Mouse (Mus musculus) embryonic facial prominence, embryonic 14.5 days (tissue): ENCODE results near the gene Tor1a. TPM values are rescaled to one million over a fixed set of nuclear protein-coding genes. Genes with fewer than 3 reads are reported as not detected.
A peak's percentile ranks its signal among the peaks of the same experiment; 100 is the strongest.

ENCODE experiments used
- ATAC-seq: fragments of 200-750 bp; cut with Nextera tagmentation; 2 replicates; pipeline ENCODE4 v1.8.0; 2017; ENCODE audit warnings: low read depth, moderate number of reproducible peaks, moderate TSS enrichment
- DNase-seq: peaks from one replicate; pipeline ENCODE4 v3.0.0-alpha.2; 2015; ENCODE audit warnings: low spot score
- H3K27ac ChIP-seq: fragments of 300-500 bp; sonication (generic); replicated peaks from 2 replicates; pipeline ENCODE4 v1.5.1; 2014; ENCODE audit warnings: low read depth, mild to moderate bottlenecking, low read length, moderate library complexity
- H3K27me3 ChIP-seq: fragments of 300-500 bp; sonication (generic); replicated peaks from 2 replicates; pipeline ENCODE4 v1.6.1; 2014; ENCODE audit warnings: low read length; ENCODE audit not compliant: control insufficient read depth, insufficient read depth
- H3K36me3 ChIP-seq: fragments of 300-500 bp; sonication (generic); 2 replicates; pipeline ENCODE4 v1.6.1; 2014; ENCODE audit warnings: low read length, mixed read lengths; ENCODE audit not compliant: control insufficient read depth, insufficient read depth
- H3K4me1 ChIP-seq: fragments of 300-500 bp; sonication (generic); 2 replicates; pipeline ENCODE4 v1.6.1; 2014; ENCODE audit warnings: antibody characterized with exemption, low read length; ENCODE audit not compliant: control insufficient read depth, insufficient read depth
- H3K4me2 ChIP-seq: fragments of 300-500 bp; sonication (generic); 2 replicates; pipeline ENCODE4 v1.6.1; 2014; ENCODE audit warnings: low read depth, mild to moderate bottlenecking, low read length, moderate library complexity, mixed read lengths
- H3K4me3 ChIP-seq: fragments of 300-500 bp; sonication (generic); 2 replicates; pipeline ENCODE4 v1.5.1; 2014; ENCODE audit warnings: low read depth, mild to moderate bottlenecking, low read length
- H3K9ac ChIP-seq: fragments of 300-500 bp; sonication (generic); 2 replicates; pipeline ENCODE4 v1.6.1; 2014; ENCODE audit warnings: low read depth, mild to moderate bottlenecking, low read length, moderate library complexity, mixed read lengths
- H3K9me3 ChIP-seq: fragments of 300-500 bp; sonication (generic); 2 replicates; pipeline ENCODE4 v1.6.1; 2016; ENCODE audit warnings: low read length; ENCODE audit not compliant: control insufficient read depth
- WGBS: fragments of 180-500 bp; shearing (Covaris S2); extraction: QIAGEN DNeasy Blood & Tissue Kit; methylation state at CpG from one replicate; pipeline ENCODE4 v1.1.7; 2014; 5-methylcytosine and 5-hydroxymethylcytosine counted together
- polyA plus RNA-seq: library from polyadenylated mRNA; unstranded; fragments of >200 nt; fragmentation: Nextera tagmentation; extraction: Ambion mirVana; gene quantifications from 2 replicates; pipeline ENCODE4 v1.2.1, GENCODE M21; 2014

The Tor1a gene
- polyA plus RNA-seq, 1 experiment from 2014 or later: 68.8 TPM

DNA sequence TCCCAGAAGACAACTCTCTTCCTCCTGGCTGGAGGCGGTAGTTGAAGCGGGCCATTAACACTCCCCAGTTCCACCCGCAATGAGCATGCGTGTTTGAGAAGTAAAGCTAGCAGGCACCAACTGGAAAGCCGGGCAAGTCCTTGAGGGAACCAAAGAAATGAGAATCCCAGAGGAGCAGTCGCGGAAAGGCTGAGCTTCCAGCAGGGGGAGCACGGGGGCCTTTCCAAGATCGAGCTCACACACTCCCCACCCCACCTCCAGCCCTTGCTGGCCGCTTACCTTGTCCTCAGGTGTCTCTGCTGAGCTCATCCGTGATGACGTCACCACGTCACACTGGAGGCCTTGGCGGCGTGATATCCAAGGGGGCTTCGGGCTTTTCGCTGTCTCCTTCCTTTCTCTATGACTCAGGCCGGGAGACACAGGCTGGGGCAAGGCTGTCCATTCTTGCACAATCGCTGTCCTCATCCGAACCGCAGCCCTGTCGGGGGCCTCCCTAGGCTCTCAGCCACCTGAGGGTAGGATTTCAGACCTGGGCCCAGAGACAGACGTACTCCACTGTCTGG is 38.2 kb downstream of the Tor1a start, which contains the start of gene Ptges:
Gene Ptges, minus strand, starts transcription at position 381 of the 563 bp plus-strand sequence.
- ATAC-seq: peak; percentile 76
- 0 out of 2 replicates have a peak within 1 kb of the TSS, but pooled peaks have one; percentile 15 for H3K27ac ChIP-seq

DNA sequence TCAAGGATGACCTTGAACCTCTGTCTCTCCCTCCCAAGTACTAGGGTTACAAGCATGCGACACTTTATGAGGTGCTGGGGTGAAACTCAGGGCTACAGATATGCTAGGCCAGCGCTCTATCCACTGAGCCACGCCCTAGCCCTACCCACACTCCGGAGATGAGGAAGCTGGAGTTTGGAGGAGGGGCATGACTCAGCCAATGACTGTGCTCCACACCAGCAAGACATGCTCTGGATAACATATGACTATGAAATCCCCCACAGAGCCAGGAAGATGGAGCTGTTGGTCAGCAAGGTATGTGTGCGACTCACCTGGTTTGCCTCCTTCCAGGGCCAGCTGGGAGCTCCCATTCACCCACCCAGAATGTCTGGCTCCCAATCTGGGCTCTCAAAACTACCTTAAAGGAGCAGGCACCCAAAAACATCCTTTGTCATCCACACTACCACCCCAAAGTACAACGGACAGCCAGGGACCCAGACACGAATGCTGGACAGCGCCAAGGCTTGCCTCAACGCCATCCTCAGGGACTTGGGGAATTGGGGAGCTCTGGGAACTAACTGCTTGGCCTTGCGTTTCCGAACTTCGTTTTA is 38.7 kb downstream of the Tor1a start:
- ATAC-seq: no peak
- Histone ChIP-seq H3K4me3 (peak overlapping the region; percentile 36; the same call in 1 of the 2 replicates), H3K27ac (0 out of 2 replicates have a peak overlapping the region, but pooled peaks have one; percentile 15), H3K9me3 (no peaks in the 10 kb centered on the region), H3K4me1 (peaks cover 14% of the 10 kb centered on the region), H3K27me3 (no peaks in the 10 kb centered on the region), H3K9ac (peak overlapping the region; percentile 46; the same call in 1 of the 2 replicates), H3K4me2 (peak overlapping the region; percentile 63), H3K36me3 (no peaks in the 10 kb centered on the region)
- WGBS: 28% methylated on average over 12 of the region's 12 CpGs
- DNase-seq: no peak

More for the DNA sequence above, 38.2 kb downstream of the Tor1a start, which contains the start of gene Ptges:
- 6% methylated on average over 17 of the region's 23 CpGs for WGBS
- H3K27me3 ChIP-seq: no peaks in the 10 kb centered on the region
- H3K36me3 ChIP-seq: no peaks in the 10 kb centered on the region
- no peaks in the 10 kb centered on the region for H3K9me3 ChIP-seq
- H3K4me2 ChIP-seq: peak within 1 kb of the TSS; percentile 63
- peak; percentile 86 for DNase-seq
- H3K4me1 ChIP-seq: peaks cover 14% of the 10 kb centered on the region
- H3K4me3 ChIP-seq: peak within 1 kb of the TSS; percentile 36
- H3K9ac ChIP-seq: peak within 1 kb of the TSS; percentile 46

GRCm38 (mm10) chr2:30927844-30928628 is 39.7 kb downstream of the Tor1a start:
- Histone ChIP-seq H3K4me3 (no peak overlapping the region), H3K9ac (no peak overlapping the region), H3K27me3 (no peaks in the 10 kb centered on the region), H3K36me3 (no peaks in the 10 kb centered on the region), H3K4me1 (peaks cover 14% of the 10 kb centered on the region), H3K4me2 (no peak overlapping the region), H3K9me3 (no peaks in the 10 kb centered on the region), H3K27ac (no peak overlapping the region)
- DNase-seq (peak; percentile 90), ATAC-seq (peak; percentile 66)
- WGBS: 17% methylated on average over 14 of the region's 14 CpGs

GRCm38 (mm10) chr2:30927151-30927781 is 40.5 kb downstream of the Tor1a start:
- Histone ChIP-seq H3K4me2 (no peak overlapping the region), H3K9ac (no peak overlapping the region), H3K36me3 (no peaks in the 10 kb centered on the region), H3K4me3 (no peak overlapping the region), H3K4me1 (peaks cover 14% of the 10 kb centered on the region), H3K27ac (no peak overlapping the region), H3K9me3 (no peaks in the 10 kb centered on the region), H3K27me3 (no peaks in the 10 kb centered on the region)
- WGBS: 46% methylated on average over 9 of the region's 9 CpGs
- DNase-seq (no peak), ATAC-seq (no peak)

- no peaks in the 10 kb centered on the region for H3K27me3 ChIP-seq
- DNase-seq (no peak), ATAC-seq (no peak)
- no peak overlapping the region for H3K9ac ChIP-seq
- 66% methylated on average over 4 of the region's 4 CpGs for WGBS
- H3K4me2 ChIP-seq: no peak overlapping the region
- no peak overlapping the region for H3K4me3 ChIP-seq
- peaks cover 14% of the 10 kb centered on the region for H3K4me1 ChIP-seq
- H3K27ac ChIP-seq: no peak overlapping the region
- no peaks in the 10 kb centered on the region for H3K9me3 ChIP-seq
- H3K36me3 ChIP-seq: no peaks in the 10 kb centered on the region
Measured at GRCm38 (mm10) chr2:30926381-30926780, 41.4 kb downstream of the Tor1a start.

DNA sequence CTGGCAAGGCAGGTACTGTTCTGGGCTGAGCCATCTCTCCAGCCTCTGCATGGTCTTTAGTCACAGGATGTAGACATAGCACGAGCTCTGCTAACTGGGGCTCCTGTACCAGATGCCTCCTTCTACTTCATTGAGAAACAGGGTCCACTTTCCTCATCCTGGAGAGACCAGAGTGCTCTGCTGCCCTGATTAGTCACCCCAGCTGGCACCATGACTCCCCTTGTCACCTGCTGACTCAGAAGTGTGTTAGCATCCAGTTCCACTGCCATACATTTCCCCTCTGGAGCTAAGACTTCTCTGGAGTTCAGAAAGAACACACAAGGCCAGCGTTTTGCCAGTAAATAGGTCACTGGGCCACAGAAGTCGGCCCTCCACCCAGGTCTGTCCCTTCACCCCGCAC is 42.6 kb downstream of the Tor1a start:
- Histone ChIP-seq H3K4me1 (peaks cover 14% of the 10 kb centered on the region), H3K4me2 (no peak overlapping the region), H3K27me3 (no peaks in the 10 kb centered on the region), H3K27ac (no peak overlapping the region), H3K9ac (no peak overlapping the region), H3K9me3 (no peaks in the 10 kb centered on the region), H3K36me3 (no peaks in the 10 kb centered on the region), H3K4me3 (no peak overlapping the region)
- WGBS: 84% methylated on average over 4 of the region's 4 CpGs
- ATAC-seq (no peak), DNase-seq (no peak)

- DNase-seq: peak; percentile 63
- no peaks in the 10 kb centered on the region for H3K9me3 ChIP-seq
- peak; percentile 58; the same call in 1 of the 2 replicates for ATAC-seq
Measured at GRCm38 (mm10) chr2:30923099-30923498, 44.6 kb downstream of the Tor1a start.

DNA sequence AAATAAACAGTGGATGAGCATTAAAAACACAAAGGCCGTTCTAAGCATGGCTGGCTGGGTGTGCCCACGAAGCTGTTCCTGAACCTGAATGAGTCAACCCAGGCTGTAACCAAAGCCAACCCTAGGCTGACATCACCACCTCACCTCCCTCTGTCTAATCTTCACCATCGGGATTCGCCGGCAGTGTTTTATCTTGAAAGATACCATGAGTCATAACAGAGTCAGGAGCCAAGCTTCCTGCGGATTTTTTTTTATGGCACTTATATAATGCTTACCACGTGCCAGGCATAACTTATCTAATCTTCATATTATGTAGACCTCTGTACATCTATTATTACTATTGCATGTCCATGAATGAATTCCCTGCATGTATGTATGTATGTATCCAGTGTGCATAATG is 47.5 kb downstream of the Tor1a start:
- Histone ChIP-seq H3K9me3 (no peaks in the 10 kb centered on the region), H3K36me3 (no peaks in the 10 kb centered on the region), H3K9ac (no peak overlapping the region), H3K4me1 (no peaks in the 10 kb centered on the region; the same call in none of the 2 replicates), H3K4me3 (no peak overlapping the region), H3K27ac (no peak overlapping the region), H3K27me3 (no peaks in the 10 kb centered on the region), H3K4me2 (no peak overlapping the region)
- DNase-seq (no peak), ATAC-seq (no peak)
- 64% methylated on average over 7 of the region's 7 CpGs for WGBS

More at GRCm38 (mm10) chr2:30923099-30923498, 44.6 kb downstream of the Tor1a start:
- no peaks in the 10 kb centered on the region; the same call in 1 of the 2 replicates for H3K4me1 ChIP-seq
- no peaks in the 10 kb centered on the region for H3K27me3 ChIP-seq
- H3K4me2 ChIP-seq: no peak overlapping the region
- H3K4me3 ChIP-seq: no peak overlapping the region
- no peak overlapping the region for H3K27ac ChIP-seq
- WGBS: 75% methylated on average over 3 of the region's 3 CpGs
- H3K9ac ChIP-seq: no peak overlapping the region
- H3K36me3 ChIP-seq: no peaks in the 10 kb centered on the region
